ENCODE assay signal across 19 mouse cellular contexts in the genomic region with DNA sequence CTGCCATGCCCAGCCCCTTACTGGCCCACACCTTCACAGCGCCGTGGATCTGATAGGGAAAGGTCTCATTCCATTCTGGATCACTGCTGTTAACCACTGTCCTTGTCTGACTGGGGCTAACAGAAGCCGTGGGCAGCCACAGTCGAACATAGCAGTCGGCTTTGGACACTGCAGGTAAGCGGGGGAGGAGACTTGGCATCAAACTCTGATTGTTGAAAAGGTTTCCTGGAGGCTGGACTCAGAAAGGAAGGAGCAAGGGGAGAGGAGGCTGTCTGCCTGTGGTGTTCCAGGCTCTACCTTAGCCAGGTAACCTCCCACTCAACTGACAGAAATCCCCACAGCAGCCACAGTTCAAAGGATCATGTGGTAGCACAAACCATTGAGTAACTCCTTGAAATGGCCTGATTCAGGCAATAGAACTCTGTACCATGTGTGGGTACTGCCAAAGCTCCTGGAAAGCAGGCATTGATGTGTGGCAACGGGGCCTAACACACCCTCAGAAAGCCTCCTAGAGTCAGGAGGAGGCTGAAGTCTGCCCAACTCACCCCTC. TPM values are rescaled to one million over a fixed set of nuclear protein-coding genes. Genes with fewer than 3 reads are reported as not detected.
"Had no signal": no experiment of that assay in that cellular context is flagged by ENCODE, and none has a peak within 500 bp of the region (broad histone marks: within the 10 kb centered on the region; RNA-seq: fewer than 3 reads in every experiment).

No protein-coding gene starts in this region.

- H3K4me2 ChIP-seq: hindbrain, embryonic 15.5 days; limb, embryonic 12.5 days; lung, embryonic 15.5 days; midbrain, embryonic 12.5 days; stomach, embryonic 15.5 days had no signal

- H3K9ac ChIP-seq: hindbrain, embryonic 15.5 days; limb, embryonic 12.5 days; liver, embryonic 14.5 days; lung, embryonic 15.5 days; midbrain, embryonic 12.5 days; stomach, embryonic 15.5 days had no signal

- H3K9me3 ChIP-seq: hindbrain, embryonic 15.5 days; limb, embryonic 12.5 days; lung, embryonic 15.5 days; midbrain, embryonic 12.5 days; stomach, embryonic 15.5 days had no signal

- H3K4me3 ChIP-seq: hindbrain, embryonic 15.5 days; limb, embryonic 12.5 days; lung, embryonic 15.5 days; midbrain, embryonic 12.5 days; stomach, embryonic 15.5 days had no signal

- H3K27me3 ChIP-seq: hindbrain, embryonic 15.5 days; limb, embryonic 12.5 days; lung, embryonic 15.5 days; midbrain, embryonic 12.5 days; stomach, embryonic 15.5 days had no signal

- DNase-seq: kidney, adult 8-10 months; layer of hippocampus, adult 9-11 months; layer of hippocampus, postnatal 36 days; liver; right cerebral cortex, postnatal 14 days; thymus, postnatal 36 days had no signal

- H3K4me1 ChIP-seq: hindbrain, embryonic 15.5 days; limb, embryonic 12.5 days; lung, embryonic 15.5 days; midbrain, embryonic 12.5 days; stomach, embryonic 15.5 days had no signal

- H3K27ac ChIP-seq: hindbrain, embryonic 15.5 days; limb, embryonic 12.5 days; liver, embryonic 14.5 days; lung, embryonic 15.5 days; midbrain, embryonic 12.5 days; stomach, embryonic 15.5 days had no signal

- ATAC-seq: inflammation-experienced regulatory T-cells, adult 6 months; intestine, postnatal 0 days had no signal

RNA-seq across cellular contexts. Expression of gene Pla2g4f, which starts 1.6 kb away (rescaled TPM):
- total RNA-seq: layer of hippocampus, postnatal 36 days; left cerebral cortex, adult 8-10 months; left cerebral cortex, postnatal 25 days; megakaryocyte-erythroid progenitor cell, adult 5-6 weeks had no signal
- polyA plus RNA-seq: liver, embryonic 14.5 days; midbrain, postnatal 0 days; neural tube, embryonic 14.5 days had no signal

RNA-seq across cellular contexts. Expression of gene Pla2g4d, which starts 23.4 kb away (rescaled TPM):
- total RNA-seq: layer of hippocampus, postnatal 36 days; left cerebral cortex, adult 8-10 months; left cerebral cortex, postnatal 25 days; megakaryocyte-erythroid progenitor cell, adult 5-6 weeks had no signal
- polyA plus RNA-seq: hindbrain, embryonic 15.5 days; inflammation-experienced regulatory T-cells, adult 6 months; liver, embryonic 14.5 days; lung, embryonic 15.5 days; midbrain, embryonic 12.5 days; neural tube, embryonic 14.5 days; stomach, embryonic 15.5 days had no signal
